Mouse (Mus musculus) layer of hippocampus, adult 11-12 months (tissue): Measurements from ENCODE around the gene Shroom3.
A peak's percentile ranks its signal among the peaks of the same experiment; 100 is the strongest.

Experiments used
- DNase-seq: peaks from one replicate; pipeline ENCODE4 v3.0.0; 2022; ENCODE audit warnings: low spot score

Gene Shroom3

DNA sequence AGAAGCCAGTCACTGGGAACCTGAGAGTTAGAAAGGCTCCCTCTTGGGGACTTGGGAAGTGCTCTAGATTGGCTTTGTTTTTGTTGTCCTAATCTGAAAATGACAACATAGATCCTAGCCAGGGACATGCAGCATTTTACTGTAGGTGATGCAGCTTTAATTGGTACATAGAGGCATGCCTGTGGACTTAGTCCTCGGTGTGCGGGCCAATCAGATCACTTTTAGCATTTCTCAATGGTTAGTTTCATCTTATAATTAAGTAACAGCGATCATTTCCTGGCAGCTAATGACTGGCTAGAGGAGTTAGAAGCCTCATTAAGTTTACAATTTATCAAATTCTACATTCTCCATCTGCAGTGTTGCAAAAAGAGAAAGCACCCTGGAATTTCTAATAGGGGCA, 167.7 kb downstream of the Shroom3 start:
- DNase-seq, result no peak

DNA sequence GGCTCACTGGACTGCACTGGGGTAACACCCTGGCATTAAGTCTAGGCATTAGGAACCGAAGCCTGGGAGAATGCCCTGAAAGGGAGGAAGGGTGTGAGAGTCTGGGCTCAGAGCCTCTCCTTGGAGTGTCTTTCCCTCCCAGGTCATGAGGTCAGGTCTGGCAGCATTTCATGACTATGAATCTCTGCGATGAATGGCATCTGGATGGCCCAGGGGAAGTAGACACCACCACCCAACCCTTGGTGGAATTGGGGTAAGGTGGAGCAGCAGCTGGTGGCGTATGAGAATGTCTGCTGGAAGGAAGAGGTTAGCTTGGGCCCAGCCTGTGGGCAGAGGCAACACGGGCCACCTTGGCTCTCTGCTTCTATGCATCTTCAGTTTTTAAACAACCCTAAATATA, 171.7 kb downstream of the Shroom3 start:
- DNase-seq, result no peak

DNA sequence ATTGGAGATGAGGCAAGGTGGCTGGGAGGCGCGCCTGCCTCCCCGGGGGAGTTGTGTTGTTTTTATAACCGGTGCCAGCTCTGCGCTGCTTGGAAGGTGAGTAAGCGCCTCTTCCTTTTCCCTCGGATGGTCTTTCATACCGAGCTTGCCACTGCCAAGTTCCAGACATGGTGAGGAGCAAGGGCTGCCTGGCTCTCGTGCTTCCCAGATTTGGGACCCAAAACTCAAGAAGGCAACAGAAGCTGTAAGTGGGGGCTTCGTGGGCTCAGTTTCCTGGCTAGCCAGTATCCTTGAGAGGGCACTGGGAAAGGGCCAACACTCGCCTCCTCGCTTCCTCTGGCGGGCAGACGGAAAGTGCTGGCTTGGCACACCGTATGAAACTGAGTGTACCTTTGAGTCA, 173.1 kb downstream of the Shroom3 start:
- DNase-seq, result no peak

DNA sequence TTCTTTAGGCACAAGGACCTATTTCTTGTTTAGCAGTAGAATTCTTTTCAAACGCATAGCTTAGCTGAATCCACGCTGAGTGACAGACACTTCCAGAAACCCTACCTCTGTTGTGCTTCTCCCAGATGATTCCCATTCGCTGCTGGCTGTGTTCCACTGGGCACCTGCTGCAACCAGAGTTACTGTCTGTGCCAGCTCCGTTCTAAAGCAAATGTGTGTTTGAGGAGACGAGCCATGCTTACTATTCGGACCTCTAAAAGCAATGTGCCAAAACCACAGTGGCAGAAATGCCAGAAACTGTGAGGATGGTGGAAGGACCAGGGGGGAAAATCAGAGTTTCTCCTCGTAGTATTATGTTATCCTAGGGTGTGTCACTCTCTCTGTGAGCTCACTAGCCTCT, 173.9 kb downstream of the Shroom3 start:
- peak; percentile 26 for DNase-seq

DNA sequence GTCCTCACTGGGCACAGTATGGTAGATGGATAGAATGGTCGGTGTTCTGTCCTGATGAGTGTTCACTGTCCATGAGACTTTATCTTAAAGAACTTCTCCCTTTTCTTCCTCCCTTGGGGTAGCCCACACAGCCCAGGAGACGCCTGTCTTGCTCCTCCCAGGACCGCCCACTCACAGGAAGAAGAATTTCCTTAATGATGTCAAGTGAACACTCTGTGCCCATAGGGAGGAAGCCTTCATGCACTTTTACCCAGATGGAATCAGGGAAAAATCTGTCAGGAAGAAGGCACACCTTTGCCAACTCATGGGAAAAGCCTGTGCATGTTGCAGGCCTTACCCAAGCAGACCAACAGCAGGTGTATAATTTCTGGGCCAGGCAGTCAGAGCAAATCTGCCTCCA, 174.9 kb downstream of the Shroom3 start:
- DNase-seq, result no peak

DNA sequence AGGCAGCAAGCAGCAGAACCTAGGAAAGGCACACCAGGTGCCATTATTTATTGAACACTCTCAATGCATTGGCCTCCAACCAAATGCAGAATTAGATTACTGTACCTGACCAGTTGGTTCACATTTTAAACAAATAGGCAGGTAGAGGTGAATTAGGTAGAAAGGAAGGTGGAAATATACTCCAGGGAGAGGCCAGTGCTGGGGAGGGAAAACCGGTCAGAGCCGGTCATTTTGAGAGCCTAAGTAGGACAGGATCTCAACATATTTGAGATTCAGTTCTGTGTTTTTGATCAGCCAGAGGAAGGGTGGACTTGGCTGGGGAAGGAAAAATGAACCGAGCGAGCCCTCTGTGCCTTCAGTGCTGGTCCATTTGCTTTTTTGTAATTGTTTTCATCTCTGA, 175.3 kb downstream of the Shroom3 start:
- DNase-seq, result no peak

DNA sequence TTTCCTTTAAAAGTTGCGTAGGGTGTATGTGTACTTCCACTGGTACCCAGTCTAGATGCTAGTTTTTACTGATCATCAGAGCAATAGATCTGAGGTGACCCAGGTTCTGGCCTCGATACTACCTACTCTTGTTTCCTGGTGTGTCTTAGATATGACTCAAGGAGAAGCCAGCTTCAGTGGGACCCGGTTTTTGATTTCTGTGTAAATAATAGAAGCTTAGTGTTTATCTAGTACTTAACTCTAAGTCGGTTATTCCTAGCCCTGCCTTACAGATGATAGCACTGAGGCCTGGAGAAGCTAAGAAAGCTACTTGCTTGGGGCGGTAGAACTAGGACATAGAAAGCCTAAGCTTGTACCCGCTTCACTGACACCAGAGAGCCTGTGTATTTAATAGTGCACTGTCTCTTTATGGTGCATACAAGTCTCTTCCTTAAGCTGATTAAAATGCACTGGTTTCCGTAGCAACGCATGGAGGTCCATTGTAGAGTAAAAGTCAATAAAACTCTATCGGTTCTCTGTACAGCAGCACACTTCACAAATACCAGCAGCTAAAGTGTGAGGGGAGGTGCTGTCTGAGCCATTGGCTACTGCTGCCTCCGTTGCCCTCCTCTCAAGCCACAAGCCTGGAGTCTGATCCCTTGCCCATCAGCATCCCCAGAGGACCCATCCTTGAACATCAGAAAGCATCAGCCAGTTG, 178.3 kb downstream of the Shroom3 start:
- no peak for DNase-seq

DNA sequence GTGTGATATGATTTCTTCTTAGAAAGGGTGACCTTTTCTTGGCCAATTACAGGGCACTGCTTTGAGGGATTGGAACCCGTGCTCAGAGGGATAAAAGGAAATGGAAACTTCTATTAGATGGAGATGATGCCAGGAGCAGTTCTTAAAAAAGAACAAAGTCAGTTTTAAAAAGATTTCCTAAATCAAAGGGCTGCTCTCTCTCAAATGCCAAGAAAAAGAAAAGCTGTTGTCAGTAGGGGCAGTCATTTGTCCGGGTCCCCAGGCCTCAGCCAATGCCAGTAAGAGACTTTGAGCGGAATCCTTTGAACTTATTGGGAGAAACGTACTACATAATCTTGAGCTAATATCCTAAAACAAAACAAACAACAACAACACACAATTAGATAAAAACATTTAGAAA, 181.9 kb downstream of the Shroom3 start:
- DNase-seq, result no peak

DNA sequence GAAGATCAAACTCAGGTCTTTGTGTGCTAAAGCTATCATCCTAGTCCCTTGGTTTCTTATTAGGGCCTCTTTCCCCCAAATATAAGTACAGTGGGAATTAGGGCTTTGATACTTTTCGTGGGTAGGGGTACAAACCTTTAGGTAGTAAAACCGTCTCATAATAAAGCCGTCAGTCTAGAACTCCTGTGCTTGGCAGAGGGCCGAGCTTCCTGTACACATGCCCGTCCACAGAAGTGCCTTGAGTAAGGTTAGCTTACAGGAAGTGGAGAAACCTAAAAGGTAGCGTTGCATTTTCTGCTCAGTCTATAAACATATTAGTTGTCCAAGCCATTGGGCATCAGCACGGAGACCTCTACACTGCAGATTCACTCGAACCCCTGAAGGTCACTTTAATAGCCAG, 183.3 kb downstream of the Shroom3 start:
- no peak for DNase-seq

DNA sequence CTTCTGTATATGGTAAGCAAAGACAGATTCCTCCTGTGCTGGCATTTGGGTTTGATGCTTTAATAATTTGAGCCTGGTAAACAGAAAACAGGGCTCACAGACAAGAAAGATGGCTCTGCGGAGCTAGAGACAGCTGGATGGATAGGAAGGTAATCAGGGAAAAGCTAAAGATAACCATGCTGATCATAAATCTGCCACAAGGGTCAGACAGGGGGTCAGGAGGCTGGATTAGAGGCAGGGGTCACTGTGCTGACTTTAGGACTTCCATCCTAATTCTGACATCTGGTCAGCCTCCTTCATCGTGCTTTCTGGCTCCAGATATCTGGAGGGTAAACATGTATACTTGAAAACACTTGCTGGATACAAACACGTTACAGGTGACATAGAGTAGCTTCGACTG, 184.0 kb downstream of the Shroom3 start:
- DNase-seq, result no peak

DNA sequence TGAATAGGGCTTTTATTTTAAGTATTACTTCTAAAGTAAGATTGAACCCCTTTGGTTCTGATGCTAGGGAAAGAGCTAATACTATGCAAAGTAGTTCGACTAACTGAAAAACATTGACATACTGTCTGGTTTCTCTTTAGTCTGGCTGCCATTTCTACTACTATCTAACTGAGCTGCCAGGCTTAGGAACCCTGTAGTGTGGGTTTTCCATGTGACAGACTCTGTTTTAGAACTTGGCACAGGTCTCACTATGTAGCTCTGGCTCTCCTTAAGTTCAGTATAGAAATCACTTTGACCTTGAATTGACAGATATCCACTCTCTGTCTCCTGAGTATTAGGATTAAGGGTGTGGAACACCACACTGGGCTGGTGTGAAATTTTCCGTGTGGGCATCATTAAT, 185.0 kb downstream of the Shroom3 start:
- no peak for DNase-seq

DNA sequence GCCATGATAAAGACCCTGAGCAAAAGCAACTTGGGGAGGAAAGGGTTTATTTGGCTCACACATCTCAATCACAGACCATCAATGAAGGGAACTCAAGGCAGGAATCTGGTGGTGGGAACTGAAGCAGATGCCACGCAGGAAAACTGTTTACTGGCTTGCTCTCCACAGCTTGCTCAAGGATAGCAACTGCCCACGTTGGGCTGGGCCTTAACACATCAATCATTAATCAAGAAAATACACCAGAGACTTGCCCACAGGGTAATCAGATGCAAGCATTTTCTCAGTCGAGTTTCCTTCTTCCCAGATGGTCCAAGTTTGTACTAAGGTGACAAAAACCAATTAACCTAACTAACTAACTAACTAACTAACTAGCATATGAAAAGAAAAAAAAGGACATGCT, 187.8 kb downstream of the Shroom3 start:
- no peak for DNase-seq

DNA sequence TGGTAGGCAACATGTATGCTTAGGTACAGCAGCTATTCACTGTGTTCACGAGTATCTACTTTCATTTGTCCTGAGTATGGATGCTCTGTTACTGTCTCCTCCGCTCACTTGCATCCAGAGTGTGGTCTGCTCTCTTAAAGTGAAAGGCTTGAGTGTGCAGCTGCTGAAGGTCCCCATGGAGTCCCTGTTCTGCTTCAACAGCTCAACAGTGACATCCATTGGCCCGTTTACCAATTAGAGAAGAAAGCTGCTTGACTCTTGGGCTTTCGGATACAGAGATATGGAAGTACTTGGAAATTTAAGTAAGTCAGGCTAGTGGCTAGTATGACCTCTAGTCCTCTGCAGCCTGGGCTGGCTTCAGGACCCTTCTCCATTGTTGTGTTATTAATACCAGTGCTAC, 188.9 kb downstream of the Shroom3 start:
- peak; percentile 15 for DNase-seq

DNA sequence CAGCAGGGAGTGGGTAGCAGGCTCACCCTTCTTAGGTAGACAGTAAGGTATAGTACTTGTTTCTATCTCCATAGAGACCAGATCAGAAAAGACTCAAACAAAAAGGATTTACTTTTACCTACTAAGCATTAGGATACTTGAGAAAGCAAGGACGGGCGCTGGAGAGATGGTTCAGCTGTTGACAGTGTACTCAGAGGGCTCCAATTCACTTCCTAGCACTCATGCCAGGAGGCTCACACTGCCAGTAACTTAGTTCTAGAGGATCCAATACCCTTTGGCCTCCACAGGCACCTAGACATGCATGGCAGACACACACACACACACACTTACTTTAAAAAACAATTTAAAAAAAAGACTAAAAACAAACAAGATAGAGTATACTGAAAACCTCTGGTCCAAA, 189.8 kb downstream of the Shroom3 start:
- DNase-seq, result no peak

DNA sequence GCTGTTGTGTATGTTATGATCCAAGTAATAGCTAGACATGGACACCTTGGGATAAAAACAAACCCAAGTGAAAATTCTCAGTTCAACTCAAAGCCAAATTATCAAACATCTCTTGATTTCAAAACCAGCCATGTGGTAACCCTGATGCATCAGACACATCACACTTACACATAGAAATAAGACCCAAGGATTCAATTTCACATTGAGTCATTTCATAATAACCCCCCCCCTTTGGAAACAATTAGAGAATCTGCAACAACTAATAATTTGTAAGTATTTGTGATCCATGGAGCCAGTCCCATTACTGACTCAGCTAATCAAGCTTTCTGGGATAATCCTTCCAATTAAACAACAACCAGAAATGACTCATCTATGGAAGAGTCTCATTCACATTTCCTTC, 190.3 kb downstream of the Shroom3 start:
- DNase-seq, result no peak

DNA sequence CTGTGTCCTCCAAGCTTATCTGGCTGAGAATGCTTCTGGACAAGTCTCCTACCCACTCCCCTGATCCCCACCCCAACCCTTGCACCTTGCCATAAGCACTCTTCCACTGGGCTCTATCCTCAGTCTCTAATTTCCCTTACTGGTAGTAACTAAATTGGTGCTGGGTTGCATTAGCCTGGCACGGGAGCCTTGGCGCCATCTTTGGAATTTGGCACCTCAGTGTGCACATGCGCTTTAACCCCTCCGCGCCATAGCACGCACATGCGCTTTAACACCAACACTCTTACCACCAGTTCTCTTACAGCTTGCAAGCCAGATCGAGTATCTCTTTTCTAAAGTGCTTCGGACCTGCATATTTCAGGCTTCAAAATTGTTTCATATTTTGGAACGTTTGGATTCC, 192.6 kb downstream of the Shroom3 start:
- DNase-seq, result no peak

DNA sequence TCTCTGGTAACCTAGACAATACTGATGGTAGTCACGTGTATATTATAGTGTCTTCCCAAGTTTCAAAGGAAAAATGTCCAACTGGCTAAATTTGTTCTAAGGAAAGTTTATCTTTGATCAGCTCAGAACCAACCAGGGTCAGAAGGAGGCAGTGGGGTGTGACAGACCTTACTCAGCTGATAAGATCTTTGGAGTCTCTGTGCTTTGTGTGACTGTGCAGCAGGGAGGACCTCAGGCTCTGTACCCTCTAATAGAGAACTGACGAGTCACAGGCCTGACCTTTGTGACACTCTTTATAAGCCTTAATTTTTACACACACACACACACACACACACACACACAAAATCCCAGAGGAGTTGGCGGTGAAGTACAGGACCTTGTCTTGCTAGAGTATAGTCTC, 193.9 kb downstream of the Shroom3 start:
- no peak for DNase-seq

DNA sequence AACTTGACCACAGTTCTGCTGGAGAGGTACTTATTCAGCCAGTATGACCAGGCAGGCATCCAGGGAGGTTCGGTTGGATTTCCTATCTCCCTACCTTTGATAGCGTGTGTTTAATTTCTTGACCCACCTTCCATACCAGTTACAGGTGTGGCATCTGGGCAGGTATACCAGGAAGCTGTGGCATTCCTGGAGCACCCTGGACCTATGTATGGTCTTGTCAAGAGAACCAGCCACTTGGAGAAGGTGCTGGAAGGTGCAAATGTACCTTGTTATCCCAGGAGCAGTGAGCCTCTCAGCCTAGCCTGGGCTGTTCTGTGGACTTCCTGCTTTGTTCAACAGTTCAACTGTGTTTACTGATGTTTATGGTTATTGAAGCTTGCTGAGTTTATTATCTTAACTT, 197.2 kb downstream of the Shroom3 start:
- no peak for DNase-seq

DNA sequence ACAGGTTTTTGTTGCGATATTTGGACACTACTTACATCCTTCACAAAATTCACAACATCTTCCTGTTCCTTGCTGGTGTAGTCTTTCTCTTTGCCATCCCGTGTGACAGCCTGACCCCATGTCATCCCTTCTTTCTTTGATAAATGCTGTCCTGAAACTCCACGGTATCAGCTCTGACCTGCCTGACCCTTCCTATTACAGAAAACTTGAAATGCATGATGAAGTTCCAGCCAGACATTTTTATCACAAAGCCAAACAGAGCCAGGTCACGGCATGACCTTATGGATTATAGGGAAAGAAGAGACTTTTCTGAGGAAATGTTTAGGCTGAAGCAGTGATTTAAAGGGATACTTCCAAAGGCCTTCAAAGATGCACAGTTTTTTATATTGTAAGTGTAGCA, 197.7 kb downstream of the Shroom3 start:
- DNase-seq, result no peak

DNA sequence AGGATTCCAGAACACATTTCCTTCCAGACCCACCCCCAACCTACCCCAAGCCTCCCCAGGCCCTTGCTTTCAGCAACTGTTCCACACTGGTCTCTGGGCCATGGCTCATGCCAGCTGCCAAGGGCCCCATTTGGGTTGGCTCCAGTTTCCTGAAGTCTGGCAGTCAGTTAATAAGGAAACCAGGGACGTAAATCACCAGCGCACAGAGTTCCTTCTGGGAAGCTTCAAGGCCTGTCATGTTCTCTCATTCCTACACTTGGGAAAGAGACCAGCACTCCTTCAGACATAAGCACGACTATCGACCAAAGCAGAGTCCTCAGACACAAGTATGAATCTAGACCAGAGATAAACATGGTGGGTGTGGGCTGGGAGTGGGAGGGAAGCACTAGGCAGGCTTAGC, 202.9 kb downstream of the Shroom3 start:
- no peak for DNase-seq

DNA sequence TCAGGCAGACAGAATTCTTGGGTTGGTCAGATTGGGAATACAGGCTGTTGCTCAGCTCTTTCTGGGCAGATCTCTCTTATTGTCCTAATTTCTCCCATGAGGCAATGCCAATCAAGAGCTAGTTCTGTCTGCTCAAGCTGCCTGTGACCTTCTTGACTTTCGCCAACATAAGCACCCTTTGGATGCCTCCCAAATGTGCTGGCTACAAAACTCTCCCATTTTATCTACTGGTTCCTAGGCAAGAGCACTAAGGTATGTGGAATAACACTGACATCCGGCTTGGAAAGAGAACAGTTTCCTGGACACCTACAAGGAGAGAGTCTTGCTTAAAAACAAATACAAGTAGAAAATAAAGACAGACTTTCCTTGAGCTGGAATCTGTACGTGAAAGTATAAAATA, 204.3 kb downstream of the Shroom3 start:
- no peak for DNase-seq

DNA sequence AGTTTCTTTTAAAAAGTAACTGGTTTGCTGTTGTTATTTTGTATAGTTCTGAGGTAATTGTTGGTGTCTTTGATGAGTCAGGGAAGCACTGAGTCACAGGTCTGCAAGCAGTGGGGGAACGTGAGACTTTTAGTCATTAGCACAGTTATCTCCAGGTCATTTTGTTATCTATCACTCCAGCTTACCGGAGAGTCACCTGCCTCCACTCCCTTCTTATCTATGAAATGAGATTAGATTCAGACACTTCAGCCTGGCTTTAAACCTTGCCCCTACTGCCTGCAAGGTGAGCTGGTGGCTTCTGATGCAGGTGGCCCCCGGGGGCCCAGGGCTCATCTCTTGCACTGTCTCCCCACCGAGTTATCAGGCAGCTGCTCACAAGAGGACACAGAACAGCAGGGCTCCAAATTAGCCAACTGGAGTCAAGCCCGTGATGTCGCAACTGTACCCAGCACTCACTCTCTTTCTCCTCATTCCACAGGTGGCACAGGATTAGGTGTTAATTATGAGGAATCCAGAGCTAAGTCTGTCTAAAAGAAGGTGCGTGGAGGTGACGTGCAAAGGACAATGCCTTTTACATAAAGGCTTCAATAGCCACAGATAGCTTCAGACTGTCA, 205.5 kb downstream of the Shroom3 start:
- DNase-seq, result no peak

DNA sequence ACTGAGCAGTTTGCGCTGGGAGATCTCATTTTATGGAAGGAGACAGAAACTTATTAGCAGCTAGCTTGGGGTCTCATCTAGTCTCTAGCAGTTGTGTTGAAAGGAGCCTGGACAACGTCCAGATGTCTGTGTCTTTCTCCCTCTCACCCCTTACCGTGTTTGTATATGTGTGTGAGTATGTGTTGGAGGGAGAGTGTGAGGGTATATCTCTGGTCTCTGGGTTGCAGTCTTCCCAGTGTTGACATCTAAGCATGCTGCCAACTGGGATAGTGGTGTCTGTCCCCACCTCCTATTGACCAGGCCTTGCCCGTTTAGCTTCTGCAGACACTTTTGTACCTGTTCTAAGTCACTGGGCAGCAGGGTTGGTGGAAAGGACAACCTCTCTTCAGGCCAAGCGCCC, 207.7 kb downstream of the Shroom3 start:
- no peak for DNase-seq

DNA sequence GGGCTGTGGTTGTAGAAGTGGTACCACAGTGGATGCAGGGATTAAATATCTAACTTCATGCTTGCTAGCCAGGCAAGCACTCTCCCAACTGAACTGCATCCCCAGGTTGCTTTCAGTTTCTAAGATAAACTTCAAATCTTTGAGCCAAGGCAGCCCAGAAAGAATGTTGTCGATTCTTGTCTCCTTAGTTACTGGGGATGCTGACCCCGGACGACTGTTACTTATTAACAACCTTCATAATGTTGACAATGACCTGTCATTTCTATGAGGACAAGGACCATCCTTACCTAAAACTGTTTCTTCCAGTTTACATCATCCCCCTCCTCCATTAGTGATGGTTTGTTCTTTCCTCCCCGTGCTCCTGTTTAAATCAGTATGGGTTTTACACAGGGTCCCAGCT, 210.0 kb downstream of the Shroom3 start:
- DNase-seq, result no peak
